8 mouse cellular contexts compared by ENCODE assay signal in genomic region chr7:34312786-34313442, GRCm38 (mm10). TPM values are rescaled to one million over a fixed set of nuclear protein-coding genes. Genes with fewer than 3 reads are reported as not detected.
A peak's percentile ranks its signal among the peaks of the same experiment; 100 is the strongest.
DNase-seq lines count a peak whose midpoint lies in the region; ATAC-seq and TF ChIP-seq lines count a peak whose summit lies in the region.

No protein-coding gene starts in this region.

- H3K9me3 ChIP-seq in intestine, embryonic 15.5 days = no peaks in the 10 kb centered on the region
- H3K9me3 ChIP-seq in liver, embryonic 16.5 days (replicated peaks; ENCODE audit: control insufficient read depth, low read length) = no peaks in the 10 kb centered on the region
- no peaks in the 10 kb centered on the region for H3K9me3 ChIP-seq in neural tube, embryonic 11.5 days (ENCODE audit: control insufficient read depth, low read length)

- WGBS in intestine, embryonic 15.5 days = under 1% methylated on average over 68 of the region's 73 CpGs
- under 1% methylated on average over 64 of the region's 73 CpGs for WGBS in liver, embryonic 16.5 days (ENCODE audit: insufficient replicate concordance)
- WGBS in neural tube, embryonic 11.5 days = under 1% methylated on average over 60 of the region's 73 CpGs

- peak overlapping the region; percentile 94 for H3K9ac ChIP-seq in intestine, embryonic 15.5 days
- peak overlapping the region; percentile 95 for H3K9ac ChIP-seq in liver, embryonic 16.5 days (ENCODE audit: low read depth, low read length)
- peak overlapping the region; percentile 86 for H3K9ac ChIP-seq in neural tube, embryonic 11.5 days (ENCODE audit: low read length)

- H3K4me2 ChIP-seq in intestine, embryonic 15.5 days (replicated peaks) = peak overlapping the region; percentile 78
- H3K4me2 ChIP-seq in liver, embryonic 16.5 days (ENCODE audit: low read depth, low read length) = peak overlapping the region; percentile 94
- H3K4me2 ChIP-seq in neural tube, embryonic 11.5 days (ENCODE audit: low read depth) = peak overlapping the region; percentile 83

- TF ChIP-seq CTCF in C2C12 (IDR thresholded peaks at IDR 0.05; ENCODE audit: control insufficient read depth, insufficient read depth, insufficient read length) = no peak

- H3ac ChIP-seq in C2C12 (ENCODE audit: control insufficient read depth, insufficient read length, low read depth) = peak overlapping the region; percentile 98

- H3K79me3 ChIP-seq in C2C12 (ENCODE audit: low read depth) = peaks cover 44% of the 10 kb centered on the region

- peak; percentile 91 for ATAC-seq in intestine, embryonic 15.5 days
- ATAC-seq in liver, embryonic 16.5 days (ENCODE audit: low read depth) = peak; percentile 93
- peak; percentile 92 for ATAC-seq in neural tube, embryonic 11.5 days (ENCODE audit: insufficient read depth, low FRiP score, low TSS enrichment)

- DNase-seq in R1 (ENCODE audit: low read depth, low spot score) = peak; percentile 76
- DNase-seq in embryo, embryonic 11 days = peak; percentile 83
- peak; percentile 99 for DNase-seq in heart, adult 11 months
- DNase-seq in neural tube, embryonic 11.5 days (ENCODE audit: low spot score) = peak; percentile 69
- no peak for DNase-seq in layer of hippocampus, adult 11-12 months (ENCODE audit: low spot score)

- no peaks in the 10 kb centered on the region for H3K27me3 ChIP-seq in C2C12 (ENCODE audit: control insufficient read depth, insufficient read depth, insufficient read length)
- no peaks in the 10 kb centered on the region for H3K27me3 ChIP-seq in intestine, embryonic 15.5 days (replicated peaks)
- H3K27me3 ChIP-seq in liver, embryonic 16.5 days (ENCODE audit: control insufficient read depth, insufficient read depth, low read depth, low read length) = no peaks in the 10 kb centered on the region
- no peaks in the 10 kb centered on the region for H3K27me3 ChIP-seq in neural tube, embryonic 11.5 days (ENCODE audit: control insufficient read depth, insufficient read depth, low read length)

- peak overlapping the region; percentile 92 for H3K27ac ChIP-seq in intestine, embryonic 15.5 days
- H3K27ac ChIP-seq in liver, embryonic 16.5 days (ENCODE audit: low read length) = peak overlapping the region; percentile 94
- H3K27ac ChIP-seq in neural tube, embryonic 11.5 days (ENCODE audit: low read depth, low read length) = peak overlapping the region; percentile 84

- H3K4me3 ChIP-seq in C2C12 (ENCODE audit: insufficient read depth, poor library complexity, severe bottlenecking) = peak overlapping the region; percentile 52
- peak overlapping the region; percentile 98 for H3K4me3 ChIP-seq in intestine, embryonic 15.5 days (replicated peaks)
- peak overlapping the region; percentile 95 for H3K4me3 ChIP-seq in liver, embryonic 16.5 days (ENCODE audit: low read depth, low read length)
- peak overlapping the region; percentile 92 for H3K4me3 ChIP-seq in neural tube, embryonic 11.5 days (ENCODE audit: low read depth, low read length)

- H3K79me2 ChIP-seq in C2C12 (ENCODE audit: control insufficient read depth, insufficient read depth) = peaks cover 51% of the 10 kb centered on the region

- 0 out of 2 replicates have a peak, but pooled peaks cover 8% of the 10 kb centered on the region for H3K4me1 ChIP-seq in intestine, embryonic 15.5 days (replicated peaks)
- H3K4me1 ChIP-seq in liver, embryonic 16.5 days (ENCODE audit: control insufficient read depth, low read depth, low read length) = peaks cover 11% of the 10 kb centered on the region
- H3K4me1 ChIP-seq in neural tube, embryonic 11.5 days (ENCODE audit: control insufficient read depth, insufficient read depth, low read length) = no peaks in the 10 kb centered on the region

- peaks cover 4% of the 10 kb centered on the region for H3K36me3 ChIP-seq in C2C12 (ENCODE audit: control insufficient read depth, insufficient read depth)
- H3K36me3 ChIP-seq in intestine, embryonic 15.5 days = no peaks in the 10 kb centered on the region
- no peaks in the 10 kb centered on the region for H3K36me3 ChIP-seq in liver, embryonic 16.5 days (ENCODE audit: control insufficient read depth, insufficient read depth)
- H3K36me3 ChIP-seq in neural tube, embryonic 11.5 days (ENCODE audit: control insufficient read depth, insufficient read depth, low read length) = no peaks in the 10 kb centered on the region; the same call in 1 of the 2 replicates

TF ChIP-seq in C2C12, 6 proteins besides CTCF, POLR2A, EP300 and RAD21:
- no peak for TF ChIP-seq FOSL1 (IDR thresholded peaks at IDR 0.05; ENCODE audit: insufficient read depth, low read length, poor library complexity, severe bottlenecking)
- TF ChIP-seq MYOG (IDR thresholded peaks at IDR 0.05; ENCODE audit: control insufficient read depth, extremely low read depth, insufficient read length) = no peak
- TF ChIP-seq USF1 (IDR thresholded peaks at IDR 0.05; ENCODE audit: low read depth) = no peak
- no peak for TF ChIP-seq MAX (IDR thresholded peaks at IDR 0.05)
- no peak for TF ChIP-seq MYOD1 (IDR thresholded peaks at IDR 0.05; ENCODE audit: control insufficient read depth, insufficient read length, low read depth)
- no peak for TF ChIP-seq CEBPB (IDR thresholded peaks at IDR 0.05; ENCODE audit: low read depth)

RNA-seq across cellular contexts. Expression of gene 4931406P16Rik, which starts 0.4 kb away (rescaled TPM):
- polyA plus RNA-seq in C2C12 (2012; fragmentation: generic; extraction: Trizol) = 13.2 TPM
- 23.8 and 28.7 TPM in 2 replicates for polyA plus RNA-seq in intestine, embryonic 15.5 days (2015; fragmentation: Nextera tagmentation; extraction: Ambion mirVana)
- 14.7 and 17.0 TPM in 2 replicates for polyA plus RNA-seq in liver, embryonic 16.5 days (2015; fragmentation: Nextera tagmentation; extraction: Ambion mirVana)
- polyA plus RNA-seq in neural tube, embryonic 11.5 days (2014; fragmentation: Nextera tagmentation; extraction: Ambion mirVana) = 34.4 and 35.7 TPM in 2 replicates
